Mouse (Mus musculus) heart, embryonic 11.5 days (tissue): Measurements from ENCODE around the gene Sept12. TPM values are rescaled to one million over a fixed set of nuclear protein-coding genes. Genes with fewer than 3 reads are reported as not detected.

ENCODE experiments used
- ATAC-seq: fragments of 200-750 bp; cut with Nextera tagmentation; replicated peaks from 2 replicates; pipeline ENCODE4 v1.8.0; 2017; ENCODE audit warnings: moderate library complexity; ENCODE audit not compliant: insufficient number of reproducible peaks, low FRiP score, low TSS enrichment
- H3K27ac ChIP-seq: fragments of 300-500 bp; sonication (generic); 2 replicates; pipeline ENCODE4 v1.5.1; 2014; ENCODE audit warnings: mild to moderate bottlenecking, low read depth, low read length
- H3K27me3 ChIP-seq: fragments of 300-500 bp; sonication (generic); 2 replicates; pipeline ENCODE4 v1.6.1; 2014; ENCODE audit warnings: mild to moderate bottlenecking, low read length, mixed read lengths; ENCODE audit not compliant: control insufficient read depth, insufficient read depth
- H3K36me3 ChIP-seq: fragments of 300-500 bp; sonication (generic); 2 replicates; pipeline ENCODE4 v1.6.1; 2014; ENCODE audit warnings: mild to moderate bottlenecking, low read length, moderate library complexity, mixed read lengths; ENCODE audit not compliant: control insufficient read depth, insufficient read depth
- H3K4me1 ChIP-seq: fragments of 300-500 bp; sonication (generic); 2 replicates; pipeline ENCODE4 v1.6.1; 2014; ENCODE audit warnings: low read length; ENCODE audit not compliant: control insufficient read depth, insufficient read depth
- H3K4me2 ChIP-seq: fragments of 300-500 bp; sonication (generic); 2 replicates; pipeline ENCODE4 v1.6.1; 2014; ENCODE audit warnings: mild to moderate bottlenecking, moderate library complexity
- H3K4me3 ChIP-seq: fragments of 300-500 bp; sonication (generic); 2 replicates; pipeline ENCODE4 v1.5.1; 2014; ENCODE audit warnings: low read depth, low read length
- H3K9ac ChIP-seq: fragments of 300-500 bp; sonication (generic); 2 replicates; pipeline ENCODE4 v1.6.1; 2014; ENCODE audit warnings: mild to moderate bottlenecking, low read depth, low read length, moderate library complexity
- H3K9me3 ChIP-seq: fragments of 300-500 bp; sonication (generic); replicated peaks from 2 replicates; pipeline ENCODE4 v1.6.1; 2016; ENCODE audit warnings: low read length; ENCODE audit not compliant: control insufficient read depth
- whole genome bisulfite sequencing: fragments of 180-500 bp; shearing (Covaris S2); extraction: QIAGEN DNeasy Blood & Tissue Kit; methylation state at CpG from one replicate; pipeline ENCODE4 v1.1.7; 2014; ENCODE audit not compliant: insufficient replicate concordance; 5-methylcytosine and 5-hydroxymethylcytosine counted together
- polyA plus RNA-seq: library from polyadenylated mRNA; unstranded; fragments of >200 nt; fragmentation: Nextera tagmentation; extraction: Ambion mirVana; gene quantifications from 2 replicates; pipeline ENCODE4 v1.2.1, GENCODE M21; 2014

Sept12 gene
- polyA plus RNA-seq, 1 experiment from 2014 or later: not detected

DNA sequence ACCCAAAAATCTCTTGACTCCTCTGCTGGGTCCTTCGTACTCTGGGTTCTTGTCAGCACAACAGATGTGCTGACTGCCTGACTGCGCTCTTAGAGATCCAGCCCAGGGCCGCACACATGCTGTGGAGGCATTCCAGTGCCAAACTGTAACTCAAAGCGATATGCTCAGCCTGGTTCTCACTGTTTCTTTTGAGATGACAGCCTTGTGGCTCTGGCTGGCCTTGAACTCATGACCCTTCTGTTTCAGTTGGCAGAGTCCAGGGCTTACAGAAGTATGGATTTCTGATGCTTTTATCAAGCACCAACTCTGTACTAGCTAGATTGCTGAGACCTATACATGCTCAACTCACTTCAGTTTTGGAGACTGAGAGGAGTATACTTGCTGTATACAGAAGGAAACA is 4.4 kb downstream of the Sept12 start:
- H3K4me2 ChIP-seq: no peak overlapping the region
- H3K4me3 ChIP-seq: no peak overlapping the region
- H3K27me3 ChIP-seq: no peaks in the 10 kb centered on the region
- H3K27ac ChIP-seq: no peak overlapping the region
- no peaks in the 10 kb centered on the region for H3K9me3 ChIP-seq
- WGBS: 76% methylated on average over 4 of the region's 4 CpGs
- H3K9ac ChIP-seq: no peak overlapping the region
- H3K4me1 ChIP-seq: 0 out of 2 replicates have a peak, but pooled peaks cover 2% of the 10 kb centered on the region
- ATAC-seq: no peak
- H3K36me3 ChIP-seq: no peaks in the 10 kb centered on the region

DNA sequence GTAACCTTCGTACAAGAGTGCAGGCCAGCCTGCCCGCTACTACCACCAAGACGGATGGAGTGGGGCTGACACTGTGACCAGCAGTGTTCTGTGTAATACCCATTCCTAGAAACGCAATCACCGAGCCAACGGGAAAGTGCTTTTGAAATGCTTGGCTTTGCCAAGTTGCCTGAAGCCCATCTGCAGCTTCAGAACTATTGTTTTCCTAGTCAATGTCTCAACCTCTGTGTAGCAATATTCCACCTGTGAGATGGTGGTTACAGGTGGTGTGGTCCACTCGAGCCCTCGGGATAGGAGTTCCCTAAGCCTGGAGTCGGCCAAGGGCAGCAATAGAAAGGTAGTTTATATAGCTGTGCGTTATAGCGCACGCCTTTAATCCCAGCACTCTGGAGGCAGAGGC is 12.9 kb downstream of the Sept12 start:
- Histone ChIP-seq H3K36me3 (no peaks in the 10 kb centered on the region), H3K4me2 (no peak overlapping the region), H3K27ac (no peak overlapping the region), H3K27me3 (no peaks in the 10 kb centered on the region), H3K4me3 (no peak overlapping the region), H3K9me3 (no peaks in the 10 kb centered on the region), H3K9ac (no peak overlapping the region), H3K4me1 (no peaks in the 10 kb centered on the region)
- ATAC-seq: no peak
- 89% methylated on average over 12 of the region's 12 CpGs for WGBS

DNA sequence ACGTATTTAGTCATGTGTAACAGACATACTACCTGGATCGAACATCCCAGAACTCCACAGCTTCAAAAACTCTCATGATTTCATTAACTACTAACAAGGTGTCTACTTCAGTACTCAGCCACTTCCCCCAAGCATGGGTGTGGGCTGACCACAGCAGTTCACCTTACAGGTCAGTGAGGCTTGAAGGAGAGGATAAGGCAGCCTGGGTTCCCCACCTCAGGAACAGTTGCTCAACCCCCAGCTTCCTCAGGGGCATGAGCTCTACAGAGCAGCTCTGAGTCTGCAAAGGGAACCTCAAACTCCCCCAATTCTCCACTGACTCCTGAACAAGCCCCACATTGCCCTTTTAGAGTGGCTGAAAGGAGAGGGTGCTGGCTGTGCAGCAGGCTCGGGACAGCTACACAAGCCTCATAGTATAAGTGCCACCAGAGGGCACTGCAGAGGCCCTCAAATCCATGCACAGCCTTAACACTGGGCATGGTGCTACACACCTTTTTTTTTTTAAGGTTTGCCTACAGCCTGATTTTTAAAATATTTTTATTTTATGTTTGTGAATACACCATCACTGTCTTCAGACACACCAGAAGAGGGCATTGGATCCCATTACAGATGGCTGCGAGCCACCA is 17.8 kb downstream of the Sept12 start:
- WGBS: 78% methylated on average over 4 of the region's 4 CpGs
- H3K27me3 ChIP-seq: no peaks in the 10 kb centered on the region
- ATAC-seq: no peak
- H3K4me3 ChIP-seq: no peak overlapping the region
- H3K4me1 ChIP-seq: peaks cover 10% of the 10 kb centered on the region
- no peaks in the 10 kb centered on the region for H3K9me3 ChIP-seq
- H3K4me2 ChIP-seq: no peak overlapping the region
- no peak overlapping the region for H3K9ac ChIP-seq
- H3K36me3 ChIP-seq: no peaks in the 10 kb centered on the region
- no peak overlapping the region for H3K27ac ChIP-seq

DNA sequence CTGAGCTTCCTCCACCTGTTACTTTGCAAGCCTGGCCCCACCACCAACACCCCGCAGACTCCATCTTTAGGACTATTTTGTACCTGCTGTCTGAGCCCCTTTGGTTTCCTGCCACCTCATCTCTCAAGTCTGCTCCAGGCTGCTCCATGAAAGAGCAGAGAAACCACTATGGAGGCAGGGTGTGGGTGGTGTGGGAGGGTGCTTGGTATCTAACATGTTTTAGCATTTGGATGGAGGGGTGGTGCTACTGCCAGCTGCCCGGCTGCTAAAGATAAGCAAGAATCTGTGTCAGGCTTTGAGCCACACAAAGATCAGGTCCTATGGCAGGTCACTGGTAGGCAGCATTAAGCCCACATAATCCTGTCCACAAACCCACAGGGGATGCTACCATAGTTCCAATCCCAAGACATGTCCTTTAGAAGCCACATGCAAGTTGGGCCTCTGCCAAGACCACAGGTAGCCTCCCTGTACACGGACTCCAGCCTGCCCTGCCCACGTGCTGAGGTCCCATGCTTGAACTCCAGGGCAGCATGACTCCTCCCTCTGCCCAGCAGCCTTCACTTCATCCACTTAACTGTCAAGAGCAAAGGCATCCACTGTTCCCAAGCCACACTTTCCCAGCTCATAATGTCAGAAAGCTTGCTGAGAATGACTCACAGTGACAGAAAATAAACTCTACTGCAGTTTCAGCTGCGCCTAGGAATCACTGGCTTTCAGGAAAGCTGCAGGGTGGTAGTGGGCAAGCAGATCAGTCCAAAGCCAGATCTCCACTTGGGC is 19.2 kb downstream of the Sept12 start:
- H3K4me3 ChIP-seq: no peak overlapping the region
- 34% methylated on average over 5 of the region's 5 CpGs for WGBS
- H3K27me3 ChIP-seq: no peaks in the 10 kb centered on the region
- ATAC-seq: 0 out of 2 replicates have a peak, but pooled peaks have one; percentile 56
- no peaks in the 10 kb centered on the region for H3K36me3 ChIP-seq
- peaks cover 10% of the 10 kb centered on the region for H3K4me1 ChIP-seq
- H3K4me2 ChIP-seq: no peak overlapping the region
- H3K9me3 ChIP-seq: no peaks in the 10 kb centered on the region
- H3K9ac ChIP-seq: no peak overlapping the region
- peak overlapping the region; percentile 60; the same call in 1 of the 2 replicates for H3K27ac ChIP-seq

DNA sequence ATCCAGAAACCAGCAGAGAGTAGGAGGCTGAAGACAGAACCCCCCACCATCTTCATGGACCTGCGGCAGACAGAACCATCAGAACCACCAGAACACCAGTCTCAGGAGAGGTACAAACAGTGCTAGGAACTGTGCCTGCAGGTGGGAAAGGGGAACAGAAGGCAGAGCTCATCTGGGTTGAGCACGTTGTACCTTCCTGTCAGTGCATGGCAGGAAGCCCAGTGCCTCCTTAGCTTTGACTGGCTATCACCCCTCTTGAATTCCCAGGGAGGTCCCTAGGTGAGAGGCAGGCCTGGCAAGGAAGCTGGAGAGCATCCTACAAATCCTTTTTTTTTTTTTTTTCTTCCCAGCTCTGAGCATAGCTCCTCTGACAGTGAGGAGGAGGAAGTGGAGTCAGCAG is 21.5 kb downstream of the Sept12 start:
- ATAC-seq: no peak
- H3K4me3 ChIP-seq: no peak overlapping the region
- H3K27me3 ChIP-seq: no peaks in the 10 kb centered on the region
- peaks cover 10% of the 10 kb centered on the region for H3K4me1 ChIP-seq
- H3K9ac ChIP-seq: no peak overlapping the region
- no peaks in the 10 kb centered on the region for H3K9me3 ChIP-seq
- H3K36me3 ChIP-seq: no peaks in the 10 kb centered on the region
- H3K4me2 ChIP-seq: no peak overlapping the region
- H3K27ac ChIP-seq: no peak overlapping the region
- WGBS: 68% methylated on average over 2 of the region's 2 CpGs

DNA sequence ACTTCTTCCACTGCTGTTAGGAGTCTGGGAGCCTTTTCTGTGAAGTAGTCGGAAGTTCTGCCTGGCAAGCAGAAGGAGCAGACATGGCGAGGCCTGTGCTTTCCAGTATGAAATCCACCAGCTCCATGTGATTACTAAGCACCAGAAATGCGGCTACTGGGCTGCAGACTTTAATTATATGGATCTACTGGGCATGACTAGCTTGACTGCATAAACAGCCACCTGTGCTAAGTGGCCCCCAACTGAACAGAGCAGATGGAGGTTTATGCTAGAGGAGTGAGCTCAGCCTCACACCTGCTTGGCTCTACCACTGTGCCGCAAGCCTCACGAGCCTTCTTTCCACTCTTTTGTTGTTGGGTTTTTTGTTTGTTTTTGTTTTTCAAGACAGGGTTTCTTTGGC is 23.1 kb downstream of the Sept12 start:
- Histone ChIP-seq H3K4me3 (no peak overlapping the region), H3K27me3 (no peaks in the 10 kb centered on the region), H3K27ac (no peak overlapping the region), H3K36me3 (no peaks in the 10 kb centered on the region), H3K4me1 (peaks cover 10% of the 10 kb centered on the region), H3K9me3 (no peaks in the 10 kb centered on the region), H3K9ac (no peak overlapping the region), H3K4me2 (no peak overlapping the region)
- 79% methylated on average over 5 of the region's 5 CpGs for WGBS
- no peak for ATAC-seq

DNA sequence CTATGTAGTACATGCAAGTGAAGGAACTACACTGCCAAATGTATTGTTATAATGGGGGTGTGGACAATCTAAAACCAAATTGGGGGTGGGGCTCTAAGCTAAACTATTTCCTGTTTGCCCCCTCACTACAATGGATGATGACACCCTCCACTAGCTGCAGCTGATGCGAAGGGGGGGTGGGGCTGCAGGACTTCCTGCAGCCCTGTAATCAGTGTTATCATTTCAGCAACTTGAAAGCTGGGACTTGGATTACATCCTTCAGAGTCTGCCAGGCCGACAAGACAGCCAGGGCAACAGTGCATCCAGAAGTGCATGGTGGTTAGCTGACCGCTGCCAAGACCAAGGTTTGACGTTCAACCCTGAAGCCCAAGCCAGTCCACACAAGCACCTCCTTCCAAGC is 26.0 kb downstream of the Sept12 start:
- no peak overlapping the region for H3K27ac ChIP-seq
- H3K9ac ChIP-seq: no peak overlapping the region
- H3K27me3 ChIP-seq: no peaks in the 10 kb centered on the region
- ATAC-seq: no peak
- H3K9me3 ChIP-seq: no peaks in the 10 kb centered on the region
- H3K4me3 ChIP-seq: no peak overlapping the region
- H3K4me1 ChIP-seq: no peaks in the 10 kb centered on the region
- no peak overlapping the region for H3K4me2 ChIP-seq
- no peaks in the 10 kb centered on the region for H3K36me3 ChIP-seq
- 45% methylated on average over 4 of the region's 4 CpGs for WGBS

DNA sequence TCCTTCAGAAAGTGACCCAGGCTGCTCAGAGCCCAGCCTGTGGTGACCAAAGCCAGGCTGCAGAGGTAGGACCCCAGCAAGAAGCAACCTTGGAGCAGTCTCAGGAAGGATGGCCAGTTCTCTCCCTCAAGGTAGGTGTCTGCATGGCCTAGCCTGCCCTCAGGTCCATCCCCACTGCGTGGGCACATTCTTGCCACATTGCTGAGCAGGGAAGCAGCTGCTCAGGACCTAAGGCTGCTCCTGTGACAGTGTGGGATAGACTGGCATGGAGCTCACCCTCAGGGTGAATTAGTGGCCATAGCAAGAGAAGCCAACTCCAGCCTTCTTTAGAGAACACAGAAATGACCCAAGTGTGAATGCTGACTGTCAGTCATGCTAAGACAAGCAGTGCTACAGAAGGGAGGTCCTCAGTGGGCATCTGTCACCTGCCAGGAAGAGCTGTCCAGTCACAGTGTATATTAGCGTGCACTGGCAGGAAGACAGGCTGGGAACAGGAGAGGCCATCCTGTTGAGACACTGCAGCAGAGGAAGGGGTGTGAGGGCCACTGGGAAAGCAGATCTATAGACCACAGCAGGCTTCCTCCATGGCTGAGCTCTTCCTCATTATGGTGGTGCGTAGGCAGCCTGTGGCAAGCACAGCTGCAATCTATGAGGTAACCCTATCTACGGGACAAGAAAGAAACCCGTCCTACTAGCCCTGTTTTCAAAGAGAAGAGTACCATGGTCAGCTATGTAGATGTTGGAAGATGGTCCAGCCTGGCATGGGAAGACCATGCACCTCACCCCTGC is 28.4 kb downstream of the Sept12 start:
- Histone ChIP-seq H3K4me2 (no peak overlapping the region), H3K9me3 (no peaks in the 10 kb centered on the region), H3K9ac (no peak overlapping the region), H3K4me3 (no peak overlapping the region), H3K4me1 (0 out of 2 replicates have a peak, but pooled peaks cover 2% of the 10 kb centered on the region), H3K36me3 (no peaks in the 10 kb centered on the region), H3K27ac (no peak overlapping the region), H3K27me3 (no peaks in the 10 kb centered on the region)
- no peak for ATAC-seq
- WGBS: 74% methylated on average over 5 of the region's 5 CpGs
